Mouse (Mus musculus): ENCODE measurements around the gene Rps6kc1.

DNA sequence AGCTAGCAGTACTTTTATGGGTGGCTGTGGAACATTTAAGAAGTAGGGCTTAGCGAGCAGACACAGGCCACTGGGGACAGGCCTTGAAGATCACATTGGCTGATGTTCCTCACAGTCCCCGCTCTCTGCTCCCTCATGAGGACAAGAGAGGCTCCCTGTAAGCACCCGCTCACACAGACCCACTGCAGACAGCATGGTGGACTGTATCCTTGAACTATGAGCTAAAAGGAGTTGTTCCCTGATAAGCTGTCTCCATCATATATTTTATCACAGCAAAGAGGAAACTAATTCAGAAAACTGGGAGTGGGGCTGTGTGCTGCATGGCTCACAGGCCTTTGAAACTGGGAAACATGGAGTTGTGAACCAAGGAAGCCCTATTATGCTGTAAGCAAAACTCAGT is 13.4 kb downstream of the Rps6kc1 start:
- no peak for TF ChIP-seq CTCF (IDR thresholded peaks at IDR 0.05; ENCODE audit: borderline replicate concordance, control insufficient read depth, extremely low read depth, insufficient read depth, low read length, poor library complexity)
- no peak for TF ChIP-seq POLR2A (IDR thresholded peaks at IDR 0.05; ENCODE audit: control insufficient read depth, extremely low read depth, insufficient read depth, low read length, poor library complexity)

Measured in thymus, adult 2 months (tissue).